Mouse (Mus musculus) neural tube, embryonic 13.5 days (tissue): ENCODE data around the gene Car5a. TPM values are rescaled to one million over a fixed set of nuclear protein-coding genes. Genes with fewer than 3 reads are reported as not detected.
A peak's percentile ranks its signal among the peaks of the same experiment; 100 is the strongest.

Experiments used
- ATAC-seq: fragments of 200-750 bp; cut with Nextera tagmentation; 2 replicates; pipeline ENCODE4 v1.8.0; 2017; ENCODE audit warnings: low read depth, mild to moderate bottlenecking, moderate TSS enrichment, moderate library complexity
- H3K27ac ChIP-seq: fragments of 300-500 bp; sonication (generic); replicated peaks from 2 replicates; pipeline ENCODE4 v1.5.1; 2015; ENCODE audit warnings: moderate library complexity, mild to moderate bottlenecking, inconsistent platforms
- H3K27me3 ChIP-seq: fragments of 300-500 bp; sonication (generic); 2 replicates; pipeline ENCODE4 v1.6.1; 2015; ENCODE audit warnings: mild to moderate bottlenecking, inconsistent platforms
- H3K36me3 ChIP-seq: fragments of 300-500 bp; sonication (generic); 2 replicates; pipeline ENCODE4 v1.6.1; 2015; ENCODE audit warnings: mild to moderate bottlenecking, inconsistent platforms
- H3K4me1 ChIP-seq: fragments of 300-500 bp; sonication (generic); replicated peaks from 2 replicates; pipeline ENCODE4 v1.6.1; 2015; ENCODE audit warnings: inconsistent platforms
- H3K4me2 ChIP-seq: fragments of 300-500 bp; sonication (generic); 2 replicates; pipeline ENCODE4 v1.6.1; 2015; ENCODE audit warnings: inconsistent platforms, mild to moderate bottlenecking, moderate library complexity
- H3K4me3 ChIP-seq: fragments of 300-500 bp; sonication (generic); 2 replicates; pipeline ENCODE4 v1.5.1; 2015; ENCODE audit warnings: mild to moderate bottlenecking, inconsistent platforms
- H3K9ac ChIP-seq: fragments of 300-500 bp; sonication (generic); 2 replicates; pipeline ENCODE4 v1.6.1; 2015; ENCODE audit warnings: moderate library complexity, mild to moderate bottlenecking, inconsistent platforms
- H3K9me3 ChIP-seq: fragments of 300-500 bp; sonication (generic); 2 replicates; pipeline ENCODE4 v1.6.1; 2016; ENCODE audit warnings: inconsistent platforms
- WGBS: fragments of 180-500 bp; shearing (Covaris S2); methylation state at CpG from one replicate; pipeline ENCODE4 v1.1.7; 2015; 5-methylcytosine and 5-hydroxymethylcytosine counted together
- polyA plus RNA-seq: library from polyadenylated mRNA; unstranded; fragments of >200 nt; fragmentation: Nextera tagmentation; extraction: Ambion mirVana; gene quantifications from 2 replicates; pipeline ENCODE4 v1.2.1, GENCODE M21; 2015

The Car5a gene
- polyA plus RNA-seq, 1 experiment from 2014 or later, result 0.31 TPM

DNA sequence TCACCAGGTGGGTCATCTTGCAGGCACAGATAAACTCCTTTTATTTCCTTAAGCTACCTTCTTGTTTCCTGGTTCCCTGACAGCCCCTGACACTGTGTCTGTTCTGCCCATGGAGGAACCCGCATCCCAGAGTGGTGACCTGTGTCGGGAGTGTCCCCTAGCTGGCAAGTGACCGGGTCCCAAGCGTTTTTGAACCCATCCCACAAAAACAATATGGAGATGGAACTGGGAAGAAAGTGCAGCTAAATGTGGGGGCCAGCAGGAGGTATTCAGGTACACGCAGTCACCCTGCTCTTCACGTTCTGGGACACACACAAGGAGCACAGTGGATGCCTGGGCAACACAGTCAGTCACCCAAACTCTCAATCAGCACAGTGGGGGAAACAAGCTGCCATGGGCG is 1.6 kb upstream of the Car5a start:
- no peak overlapping the region for H3K9ac ChIP-seq
- H3K36me3 ChIP-seq, result no peaks in the 10 kb centered on the region
- H3K4me2 ChIP-seq, result no peak overlapping the region
- no peaks in the 10 kb centered on the region for H3K27me3 ChIP-seq
- H3K9me3 ChIP-seq, result no peaks in the 10 kb centered on the region
- H3K4me3 ChIP-seq, result no peak overlapping the region
- H3K4me1 ChIP-seq, result peaks cover 29% of the 10 kb centered on the region
- 76% methylated on average over 7 of the region's 7 CpGs for WGBS
- no peak overlapping the region for H3K27ac ChIP-seq
- no peak for ATAC-seq

DNA sequence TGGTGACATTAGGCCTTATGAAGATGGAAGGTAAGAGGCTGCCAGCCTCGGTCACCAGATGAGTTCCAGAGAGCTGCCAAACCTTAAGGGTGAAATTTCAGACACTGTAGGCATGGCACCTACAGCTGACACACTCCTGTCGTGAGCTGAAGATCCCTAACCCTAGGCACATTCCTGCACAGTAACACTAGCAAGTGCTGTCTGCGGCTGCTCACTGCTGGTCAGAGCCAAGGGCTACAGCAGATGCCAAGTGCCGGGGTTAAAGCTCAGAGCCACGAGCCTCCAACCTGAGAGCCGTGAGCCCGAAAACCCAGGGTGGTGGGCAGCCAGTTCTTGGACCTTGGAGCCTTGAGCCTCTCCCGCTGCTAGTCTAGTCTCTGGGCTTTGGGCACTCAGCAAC is 988 bp downstream of the Car5a start:
- no peaks in the 10 kb centered on the region for H3K36me3 ChIP-seq
- no peak overlapping the region for H3K4me3 ChIP-seq
- H3K4me2 ChIP-seq, result no peak overlapping the region
- no peak for ATAC-seq
- WGBS, result 85% methylated on average over 8 of the region's 8 CpGs
- no peak overlapping the region for H3K27ac ChIP-seq
- no peaks in the 10 kb centered on the region for H3K27me3 ChIP-seq
- H3K9ac ChIP-seq, result no peak overlapping the region
- H3K9me3 ChIP-seq, result no peaks in the 10 kb centered on the region
- peaks cover 19% of the 10 kb centered on the region for H3K4me1 ChIP-seq

DNA sequence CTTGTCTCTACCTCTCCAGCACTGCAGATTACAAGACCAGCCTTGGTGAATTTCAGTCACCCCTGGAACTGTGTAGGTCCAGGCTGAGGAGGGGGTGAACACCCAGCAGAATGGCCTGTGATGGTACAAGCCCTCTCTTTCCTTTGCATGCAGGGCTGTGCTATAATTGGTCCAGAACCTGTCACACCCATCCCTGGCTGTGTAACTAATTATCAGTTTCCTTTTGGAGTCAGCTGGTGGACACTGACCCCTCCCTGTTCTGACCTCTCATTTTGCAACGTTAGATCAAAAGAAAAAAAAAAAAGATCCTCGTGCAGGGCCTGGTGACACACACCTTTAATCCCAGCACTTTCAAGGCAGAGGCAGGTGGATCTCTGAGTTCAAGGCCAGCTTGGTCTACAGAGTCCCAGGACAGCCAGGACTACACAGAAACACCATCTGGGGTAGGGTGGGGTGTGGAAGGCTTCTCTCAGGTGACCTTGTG is 1.6 kb downstream of the Car5a start:
- 55% methylated on average over 2 of the region's 2 CpGs for WGBS
- no peak overlapping the region for H3K27ac ChIP-seq
- H3K27me3 ChIP-seq, result no peaks in the 10 kb centered on the region
- ATAC-seq, result no peak
- no peak overlapping the region for H3K9ac ChIP-seq
- H3K36me3 ChIP-seq, result no peaks in the 10 kb centered on the region
- H3K4me1 ChIP-seq, result peaks cover 13% of the 10 kb centered on the region
- H3K4me3 ChIP-seq, result no peak overlapping the region
- no peaks in the 10 kb centered on the region for H3K9me3 ChIP-seq
- H3K4me2 ChIP-seq, result no peak overlapping the region

DNA sequence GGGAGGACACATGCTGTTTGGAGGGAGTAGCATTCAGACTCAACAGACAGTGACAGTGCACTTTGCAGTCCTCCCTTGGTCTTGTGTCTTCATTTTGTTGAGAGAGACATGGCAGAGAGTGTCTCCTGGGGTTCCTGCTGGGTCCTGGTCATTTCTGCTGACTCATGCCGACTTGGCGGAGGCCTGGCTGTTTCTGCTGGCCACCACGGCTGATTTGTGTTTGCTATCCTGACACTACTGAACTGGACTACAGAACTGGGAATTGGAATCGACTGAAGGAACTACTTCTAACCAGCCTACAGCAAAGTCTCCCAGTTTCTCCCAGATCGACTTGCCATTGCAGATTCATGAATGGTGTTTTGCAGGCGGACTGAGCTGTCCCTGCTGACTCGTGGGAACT is 6.0 kb downstream of the Car5a start:
- WGBS, result 89% methylated on average over 7 of the region's 7 CpGs
- Histone ChIP-seq H3K27me3 (no peaks in the 10 kb centered on the region), H3K27ac (no peak overlapping the region), H3K4me2 (no peak overlapping the region), H3K9ac (no peak overlapping the region), H3K36me3 (no peaks in the 10 kb centered on the region), H3K4me3 (no peak overlapping the region), H3K4me1 (peaks cover 27% of the 10 kb centered on the region), H3K9me3 (no peaks in the 10 kb centered on the region)
- ATAC-seq, result no peak

DNA sequence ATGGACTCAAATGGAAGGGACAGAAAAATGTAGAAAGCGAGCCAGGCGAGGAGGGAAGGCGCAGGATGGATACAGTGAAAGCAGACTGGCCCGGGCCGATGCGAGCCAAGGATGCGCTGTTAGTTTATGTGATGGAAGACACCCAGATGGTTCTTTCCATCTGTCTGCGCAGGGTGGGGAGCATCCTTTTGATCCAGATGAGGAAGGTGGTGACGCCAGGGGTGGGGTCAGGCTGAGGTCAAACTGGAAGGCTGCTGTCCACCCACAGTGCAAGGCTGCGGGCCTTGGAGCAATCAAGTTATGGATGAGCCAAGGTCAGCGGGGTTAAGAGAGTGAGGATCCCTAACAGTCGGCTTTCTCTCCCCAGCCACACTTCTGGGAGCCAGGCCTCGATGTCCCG is 8.3 kb downstream of the Car5a start:
- Histone ChIP-seq H3K4me2 (no peak overlapping the region), H3K4me1 (peaks cover 27% of the 10 kb centered on the region), H3K27ac (peak overlapping the region; percentile 89), H3K9me3 (no peaks in the 10 kb centered on the region), H3K4me3 (no peak overlapping the region), H3K27me3 (no peaks in the 10 kb centered on the region), H3K36me3 (no peaks in the 10 kb centered on the region), H3K9ac (no peak overlapping the region)
- no peak for ATAC-seq
- WGBS, result 56% methylated on average over 14 of the region's 14 CpGs

DNA sequence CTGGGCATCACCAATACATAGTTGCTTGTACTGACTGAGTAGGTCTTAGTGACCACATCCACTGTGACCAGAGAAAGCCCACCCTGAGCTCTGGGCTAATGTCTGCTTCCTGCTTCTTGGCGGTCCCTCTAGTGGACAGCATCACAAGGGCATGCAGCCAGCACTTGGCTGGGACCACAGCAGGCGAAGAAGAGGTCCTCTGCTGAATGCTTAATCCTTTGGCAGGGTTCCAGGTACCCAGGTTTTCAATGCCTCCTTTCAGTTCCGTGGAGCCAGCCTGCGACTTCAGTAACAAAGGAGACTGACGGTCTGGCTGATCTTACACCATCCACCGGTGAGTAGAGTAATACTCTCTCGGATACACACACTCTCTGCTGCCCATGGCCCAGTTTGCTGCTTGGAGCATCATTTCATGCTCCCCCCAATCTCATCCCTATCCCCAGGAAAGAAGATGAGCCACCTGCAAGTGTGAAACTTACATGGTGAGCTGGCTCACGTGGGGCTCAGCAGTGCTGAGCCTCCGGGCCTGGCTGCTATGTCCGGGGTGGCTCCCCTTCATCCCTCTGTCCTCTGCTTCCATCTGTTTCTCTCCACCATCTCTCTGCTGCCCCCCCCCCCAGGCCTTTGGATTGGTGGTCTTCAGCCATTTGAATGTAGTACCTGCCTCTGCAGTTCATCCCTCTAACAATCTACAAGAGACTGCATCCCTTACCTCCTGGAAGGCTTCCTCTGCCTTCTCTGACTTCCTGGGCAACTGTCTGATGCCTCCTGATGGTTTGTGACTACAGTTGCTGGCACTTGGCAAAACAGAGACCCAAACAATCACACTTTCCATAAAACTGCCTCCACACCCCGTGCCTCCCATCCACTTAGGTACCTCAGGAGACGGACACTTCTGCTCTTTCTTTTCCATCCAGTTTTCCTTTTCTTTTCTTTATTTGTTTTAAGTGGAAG is 9.1 kb downstream of the Car5a start:
- no peaks in the 10 kb centered on the region for H3K36me3 ChIP-seq
- peak overlapping the region; percentile 24 for H3K4me2 ChIP-seq
- H3K27ac ChIP-seq, result peak overlapping the region; percentile 89
- H3K4me3 ChIP-seq, result no peak overlapping the region
- H3K4me1 ChIP-seq, result peaks cover 27% of the 10 kb centered on the region
- H3K9me3 ChIP-seq, result no peaks in the 10 kb centered on the region
- no peaks in the 10 kb centered on the region for H3K27me3 ChIP-seq
- peak overlapping the region; percentile 53 for H3K9ac ChIP-seq
- 38% methylated on average over 12 of the region's 12 CpGs for WGBS
- ATAC-seq, result peak; percentile 88

DNA sequence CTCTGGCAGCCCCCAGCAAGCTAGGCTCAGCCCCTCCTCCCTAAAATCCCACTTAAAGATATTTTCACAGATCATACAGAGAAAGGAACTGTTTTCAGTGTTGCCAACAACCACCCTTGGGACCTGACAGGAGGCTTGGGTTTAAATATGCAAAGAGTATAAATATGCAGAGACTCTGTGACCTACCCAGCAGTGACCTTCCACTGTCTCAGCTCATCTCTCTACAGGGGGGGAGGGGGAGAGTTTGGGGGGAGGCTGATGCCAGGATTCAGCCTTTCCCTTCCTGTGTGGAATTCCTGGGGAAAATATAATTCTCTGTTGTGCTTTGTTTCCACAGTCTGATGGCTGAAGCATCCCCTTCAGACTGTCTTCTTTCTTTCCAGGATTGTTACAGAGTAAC is 9.8 kb downstream of the Car5a start:
- no peaks in the 10 kb centered on the region for H3K36me3 ChIP-seq
- ATAC-seq, result peak; percentile 41; the same call in 1 of the 2 replicates
- H3K4me3 ChIP-seq, result no peak overlapping the region
- H3K27ac ChIP-seq, result peak overlapping the region; percentile 89
- H3K27me3 ChIP-seq, result no peaks in the 10 kb centered on the region
- peak overlapping the region; percentile 26; the same call in 1 of the 2 replicates for H3K9ac ChIP-seq
- H3K4me1 ChIP-seq, result peaks cover 27% of the 10 kb centered on the region
- H3K4me2 ChIP-seq, result peak overlapping the region; percentile 24
- no peaks in the 10 kb centered on the region for H3K9me3 ChIP-seq

DNA sequence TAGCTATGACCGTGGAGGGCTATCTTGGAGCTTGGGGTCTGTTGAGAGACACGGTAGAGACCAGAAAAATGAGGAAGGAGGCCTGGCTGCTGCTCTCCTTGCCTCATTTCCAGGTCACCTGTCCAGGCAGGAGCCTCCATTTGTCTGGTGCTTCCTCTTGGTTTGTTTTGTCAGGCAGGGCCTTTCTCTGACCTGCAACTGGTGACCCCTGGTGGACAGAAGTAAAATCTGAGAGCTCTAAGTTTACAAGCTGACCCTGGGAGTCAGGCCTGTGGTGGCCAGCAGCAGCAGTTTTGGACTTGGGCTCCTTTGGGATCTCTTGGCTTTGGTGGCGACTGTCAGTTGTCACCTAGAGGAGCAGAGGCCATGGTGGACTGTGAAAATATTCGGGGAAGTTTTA is 10.2 kb downstream of the Car5a start:
- Histone ChIP-seq H3K27ac (peak overlapping the region; percentile 89), H3K4me1 (peaks cover 27% of the 10 kb centered on the region), H3K9ac (0 out of 2 replicates have a peak overlapping the region, but pooled peaks have one; percentile 26), H3K9me3 (no peaks in the 10 kb centered on the region), H3K36me3 (no peaks in the 10 kb centered on the region), H3K4me3 (no peak overlapping the region), H3K4me2 (no peak overlapping the region), H3K27me3 (no peaks in the 10 kb centered on the region)
- no peak for ATAC-seq
- WGBS, result 40% methylated on average over 4 of the region's 4 CpGs

DNA sequence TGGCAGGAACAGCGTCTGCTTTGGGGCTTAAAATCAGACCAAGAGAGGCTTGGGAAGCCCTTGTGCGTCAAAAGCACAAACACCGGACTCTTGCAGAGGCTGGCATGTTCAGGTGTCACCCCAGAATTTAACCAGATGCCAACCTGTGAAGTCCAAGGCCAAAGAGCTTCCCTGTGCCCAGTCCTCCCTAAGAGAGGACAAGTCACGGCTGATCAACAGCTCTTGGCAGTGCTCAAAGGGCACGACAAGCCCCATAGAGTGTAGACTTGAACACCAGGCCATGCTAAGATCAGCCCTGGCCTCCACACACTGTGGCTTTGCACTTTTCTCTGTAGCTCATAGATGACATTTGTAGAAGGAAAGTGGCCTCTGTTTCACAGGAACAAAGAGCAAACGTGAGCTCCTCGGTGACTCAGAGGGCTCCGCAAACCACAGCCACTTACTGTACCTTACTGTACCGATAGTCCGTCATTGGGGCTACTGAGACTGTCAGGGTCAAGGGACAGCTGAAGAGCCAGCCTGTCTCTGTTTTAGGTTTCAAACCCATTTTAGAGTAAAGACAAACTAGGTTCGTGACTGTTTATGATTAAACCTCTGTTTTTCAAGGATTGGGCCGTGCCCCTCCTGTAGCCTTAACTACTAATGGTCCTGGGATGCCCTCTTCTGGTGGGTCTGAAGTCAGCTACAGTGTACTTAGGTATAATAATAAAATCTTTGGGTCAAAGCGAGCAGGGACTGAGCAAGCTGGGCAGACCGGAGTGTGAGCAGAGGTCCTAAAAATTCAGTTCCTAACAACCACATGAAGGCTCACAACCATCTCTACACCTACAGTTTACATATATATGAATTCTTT is 11.8 kb downstream of the Car5a start:
- WGBS, result 85% methylated on average over 14 of the region's 14 CpGs
- no peak for ATAC-seq
- no peak overlapping the region for H3K9ac ChIP-seq
- no peak overlapping the region for H3K4me3 ChIP-seq
- no peaks in the 10 kb centered on the region for H3K27me3 ChIP-seq
- no peak overlapping the region for H3K4me2 ChIP-seq
- H3K4me1 ChIP-seq, result peaks cover 27% of the 10 kb centered on the region
- no peaks in the 10 kb centered on the region for H3K36me3 ChIP-seq
- peak overlapping the region; percentile 34; the same call in 1 of the 2 replicates for H3K27ac ChIP-seq
- H3K9me3 ChIP-seq, result no peaks in the 10 kb centered on the region

DNA sequence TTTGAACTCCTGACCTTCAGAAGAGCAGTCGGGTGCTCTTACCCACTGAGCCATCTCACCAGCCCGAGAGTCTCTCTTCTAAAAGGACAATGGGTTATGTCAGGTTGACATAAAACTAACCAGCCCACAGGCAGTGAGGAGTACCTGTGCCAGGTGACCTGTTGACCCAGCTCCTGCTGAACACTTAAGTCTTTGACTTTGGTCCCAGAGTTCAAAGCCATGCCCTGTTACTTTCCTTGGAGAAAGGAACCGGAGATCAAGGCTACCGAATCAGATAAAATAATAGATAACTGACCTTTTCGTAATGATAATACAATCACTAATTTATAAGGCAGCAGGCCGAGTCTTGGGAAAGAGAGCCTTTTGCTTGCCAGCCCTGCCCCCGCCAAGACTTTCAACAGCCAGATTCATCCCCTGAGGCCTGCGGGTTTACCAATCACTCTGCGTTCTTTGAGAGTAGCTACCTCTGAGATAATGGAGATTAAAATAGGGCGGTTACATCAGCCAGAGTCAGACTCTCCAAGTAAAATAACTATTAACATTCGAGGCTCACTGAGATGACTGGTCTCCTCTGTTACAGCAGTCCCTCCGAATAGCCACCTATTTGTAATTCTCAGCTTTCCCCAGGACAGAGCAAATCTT is 12.6 kb downstream of the Car5a start:
- 71% methylated on average over 12 of the region's 12 CpGs for WGBS
- ATAC-seq, result no peak
- no peak overlapping the region for H3K4me3 ChIP-seq

DNA sequence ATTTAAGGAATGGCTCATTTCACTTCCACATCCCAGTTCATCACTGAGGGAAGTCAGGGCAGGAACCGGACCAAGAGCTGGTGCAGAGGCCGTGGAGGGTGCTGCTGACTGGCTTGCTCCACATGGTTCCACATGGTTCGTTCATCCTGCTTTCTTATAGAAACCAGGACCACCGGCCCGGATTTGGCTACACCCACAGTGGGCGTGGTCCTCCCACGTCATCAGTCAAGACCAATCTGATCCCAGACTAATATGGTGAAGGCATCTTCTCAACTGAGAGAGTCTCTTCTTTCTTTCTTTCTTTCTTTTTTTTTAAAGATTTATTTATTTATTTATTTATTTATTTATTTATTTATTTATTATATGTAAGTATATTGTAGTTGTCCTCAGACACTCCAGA is 13.1 kb downstream of the Car5a start:
- no peaks in the 10 kb centered on the region for H3K27me3 ChIP-seq
- no peak overlapping the region for H3K4me2 ChIP-seq
- H3K9me3 ChIP-seq, result no peaks in the 10 kb centered on the region
- no peak for ATAC-seq
- WGBS, result 80% methylated on average over 7 of the region's 7 CpGs
- no peaks in the 10 kb centered on the region for H3K36me3 ChIP-seq
- H3K27ac ChIP-seq, result no peak overlapping the region
- no peak overlapping the region for H3K4me3 ChIP-seq
- peaks cover 24% of the 10 kb centered on the region for H3K4me1 ChIP-seq
- H3K9ac ChIP-seq, result no peak overlapping the region

More for the DNA sequence above, 12.6 kb downstream of the Car5a start:
- peak overlapping the region; percentile 34; the same call in 1 of the 2 replicates for H3K27ac ChIP-seq
- H3K9ac ChIP-seq, result no peak overlapping the region
- no peaks in the 10 kb centered on the region for H3K9me3 ChIP-seq
- H3K4me1 ChIP-seq, result peaks cover 27% of the 10 kb centered on the region
- H3K27me3 ChIP-seq, result no peaks in the 10 kb centered on the region
- H3K36me3 ChIP-seq, result no peaks in the 10 kb centered on the region
- no peak overlapping the region for H3K4me2 ChIP-seq
